Mouse (Mus musculus): ENCODE measurements around the gene Kmt2c. TPM values are rescaled to one million over a fixed set of nuclear protein-coding genes. Genes with fewer than 3 reads are reported as not detected.
A peak's percentile ranks its signal among the peaks of the same experiment; 100 is the strongest.

The Kmt2c gene
- polyA plus RNA-seq, 1 experiment from 2014 or later: 5.6 TPM

DNA sequence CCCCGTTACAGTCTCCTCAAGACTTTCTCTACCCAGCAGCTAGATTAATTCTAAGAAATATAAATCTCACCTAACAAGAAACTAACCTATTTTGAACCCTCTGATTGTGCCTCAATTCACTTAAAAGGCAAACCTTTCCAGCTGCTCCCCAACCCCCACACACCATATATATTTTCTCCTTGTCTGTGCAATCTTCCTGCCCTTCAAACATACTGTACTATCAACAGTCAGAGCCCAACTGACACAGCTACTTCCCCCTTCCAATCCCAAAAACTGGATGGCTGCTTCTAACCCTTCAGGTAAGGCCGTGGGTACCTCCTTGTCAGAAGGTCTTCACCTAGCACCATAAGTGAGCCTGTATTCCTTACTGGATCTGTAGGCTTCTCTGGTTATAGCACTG is 130.2 kb downstream of the Kmt2c start:
- ATAC-seq (ENCODE audit: low read depth): no peak
- H3K27me3 ChIP-seq: no peaks in the 10 kb centered on the region
- WGBS (ENCODE audit: insufficient replicate concordance): 87% methylated on average over 2 of the region's 2 CpGs
- no peaks in the 10 kb centered on the region for H3K4me1 ChIP-seq (replicated peaks)
- H3K9me3 ChIP-seq (replicated peaks): no peaks in the 10 kb centered on the region
- peaks cover 7% of the 10 kb centered on the region for H3K36me3 ChIP-seq
- DNase-seq: no peak
- H3K27ac ChIP-seq: no peak overlapping the region
- no peak overlapping the region for H3K9ac ChIP-seq
- no peak overlapping the region for H3K4me2 ChIP-seq
- H3K4me3 ChIP-seq (replicated peaks): no peak overlapping the region

DNA sequence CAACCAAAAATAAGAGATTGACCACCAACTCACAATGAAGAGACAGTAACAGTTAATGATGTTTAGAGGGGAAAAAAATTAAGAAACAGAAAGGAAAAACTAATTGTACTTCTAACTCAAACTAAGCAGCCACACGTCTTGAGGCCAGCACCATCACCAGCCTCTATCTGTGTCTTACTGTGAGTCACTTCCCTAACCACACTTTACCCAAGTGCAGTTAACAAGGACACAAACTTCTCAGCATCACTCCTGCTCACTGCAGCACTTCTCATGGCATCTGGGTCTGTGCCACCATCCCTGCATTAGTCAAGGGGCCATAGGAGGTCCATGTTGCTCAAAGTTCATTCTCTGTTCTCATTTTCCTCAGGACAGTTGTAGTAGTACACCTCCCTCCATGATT is 131.5 kb downstream of the Kmt2c start:
- H3K9ac ChIP-seq: no peak overlapping the region
- H3K36me3 ChIP-seq: peaks cover 8% of the 10 kb centered on the region
- 61% methylated on average over 1 of the region's 1 CpGs for WGBS (ENCODE audit: insufficient replicate concordance)
- H3K4me1 ChIP-seq (replicated peaks): no peaks in the 10 kb centered on the region
- no peak for ATAC-seq (ENCODE audit: low read depth)
- no peak overlapping the region for H3K27ac ChIP-seq
- H3K9me3 ChIP-seq (replicated peaks): no peaks in the 10 kb centered on the region
- no peaks in the 10 kb centered on the region for H3K27me3 ChIP-seq
- no peak overlapping the region for H3K4me3 ChIP-seq (replicated peaks)
- no peak for DNase-seq
- H3K4me2 ChIP-seq: no peak overlapping the region

DNA sequence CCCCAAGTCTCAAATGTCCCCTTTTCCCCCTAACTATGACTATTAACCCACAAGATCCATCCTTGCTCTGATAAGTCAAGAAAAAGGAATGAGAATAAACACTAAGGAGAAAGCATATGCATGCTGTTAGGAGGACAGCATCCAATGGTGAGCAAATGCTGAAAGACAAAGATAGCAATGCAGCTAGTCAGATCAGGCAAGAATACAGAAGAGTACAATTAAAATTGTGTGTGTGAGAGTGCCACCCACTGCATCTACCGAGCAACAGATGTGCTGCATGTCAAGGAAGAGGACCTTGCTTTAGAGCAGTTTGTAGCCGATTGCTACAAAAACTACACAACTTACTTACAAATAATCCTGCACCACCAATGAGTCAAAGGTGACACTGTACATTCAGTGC is 145.1 kb downstream of the Kmt2c start:
- no peak overlapping the region for H3K4me2 ChIP-seq
- no peak overlapping the region for H3K27ac ChIP-seq
- 83% methylated on average over 2 of the region's 2 CpGs for WGBS (ENCODE audit: insufficient replicate concordance)
- H3K4me3 ChIP-seq (replicated peaks): no peak overlapping the region
- DNase-seq: no peak
- no peak overlapping the region for H3K9ac ChIP-seq
- H3K36me3 ChIP-seq: peaks cover 32% of the 10 kb centered on the region
- no peaks in the 10 kb centered on the region for H3K4me1 ChIP-seq (replicated peaks)
- H3K27me3 ChIP-seq: no peaks in the 10 kb centered on the region
- no peak for ATAC-seq (ENCODE audit: low read depth)
- H3K9me3 ChIP-seq (replicated peaks): no peaks in the 10 kb centered on the region

DNA sequence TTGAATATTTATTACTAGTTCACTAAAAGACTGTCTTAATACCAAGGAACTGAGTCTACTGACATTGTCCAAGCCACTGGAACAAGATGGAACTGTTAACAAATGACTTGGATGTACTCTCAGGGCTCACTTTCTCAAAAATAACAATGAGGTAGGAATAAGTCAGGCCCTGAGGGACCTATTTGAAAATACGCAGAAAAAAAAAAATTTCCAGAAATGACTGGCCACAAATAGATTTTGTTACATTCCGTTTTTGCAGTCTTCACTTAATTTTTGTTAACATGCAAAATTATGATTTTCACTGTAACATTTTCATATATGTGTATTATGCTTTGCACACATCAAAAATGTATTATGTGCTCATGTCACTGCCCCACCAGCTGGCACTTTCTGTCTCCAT is 167.3 kb downstream of the Kmt2c start:
- ATAC-seq (ENCODE audit: low read depth) (no peak), DNase-seq (no peak)
- peaks cover 13% of the 10 kb centered on the region for H3K36me3 ChIP-seq
- H3K4me1 ChIP-seq (replicated peaks): no peaks in the 10 kb centered on the region
- no peak overlapping the region for H3K9ac ChIP-seq
- H3K27me3 ChIP-seq: no peaks in the 10 kb centered on the region
- H3K27ac ChIP-seq: no peak overlapping the region
- H3K4me2 ChIP-seq: no peak overlapping the region
- 79% methylated on average over 2 of the region's 2 CpGs for WGBS (ENCODE audit: insufficient replicate concordance)
- no peak overlapping the region for H3K4me3 ChIP-seq (replicated peaks)
- H3K9me3 ChIP-seq (replicated peaks): no peaks in the 10 kb centered on the region

DNA sequence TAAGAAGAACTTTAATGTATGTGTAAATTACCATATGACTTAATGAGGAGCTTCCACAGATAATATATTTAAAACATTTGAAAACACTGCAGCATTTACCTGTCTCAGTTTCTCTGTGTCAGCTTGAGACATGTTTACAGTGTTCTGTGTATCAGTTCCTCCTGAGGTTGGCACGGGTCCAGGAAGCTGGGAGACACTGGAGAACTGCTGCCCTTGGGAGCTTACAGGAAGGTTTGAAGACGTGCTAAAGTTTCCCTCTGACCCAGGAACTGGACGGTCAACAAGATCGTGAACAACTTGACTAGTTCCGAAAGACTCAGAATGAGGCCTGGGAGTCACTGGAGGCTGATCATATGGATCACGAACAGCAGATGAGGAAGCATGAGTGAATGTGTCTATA is 184.7 kb downstream of the Kmt2c start:
- Histone ChIP-seq H3K9me3 (replicated peaks) (no peaks in the 10 kb centered on the region), H3K4me3 (replicated peaks) (no peak overlapping the region), H3K4me2 (no peak overlapping the region), H3K4me1 (replicated peaks) (peaks cover 10% of the 10 kb centered on the region), H3K36me3 (peaks cover 65% of the 10 kb centered on the region), H3K9ac (no peak overlapping the region), H3K27me3 (no peaks in the 10 kb centered on the region), H3K27ac (no peak overlapping the region)
- no peak for DNase-seq
- no peak for ATAC-seq (ENCODE audit: low read depth)
- 82% methylated on average over 6 of the region's 6 CpGs for WGBS (ENCODE audit: insufficient replicate concordance)

DNA sequence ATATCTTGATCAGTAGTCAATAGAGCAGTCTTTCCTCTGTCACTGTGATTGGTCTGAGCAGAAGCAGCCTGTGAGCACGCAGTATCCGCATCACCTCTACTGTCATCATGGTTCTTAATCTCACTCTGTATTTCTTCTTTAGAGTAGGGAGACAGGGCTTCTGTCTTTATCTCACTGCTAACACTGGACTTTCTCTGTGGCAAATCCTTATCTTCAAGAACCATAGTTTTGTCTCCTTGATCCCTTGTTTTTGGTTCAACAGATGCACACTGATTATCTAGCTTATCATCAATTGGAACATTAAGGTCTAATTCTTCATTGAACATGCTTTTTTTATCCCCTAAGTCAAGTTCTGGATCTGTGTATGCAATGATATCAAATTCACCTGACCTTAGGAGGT is 188.4 kb downstream of the Kmt2c start:
- peak; percentile 73 for ATAC-seq (ENCODE audit: low read depth)
- no peak for DNase-seq
- no peak overlapping the region for H3K4me3 ChIP-seq (replicated peaks)

DNA sequence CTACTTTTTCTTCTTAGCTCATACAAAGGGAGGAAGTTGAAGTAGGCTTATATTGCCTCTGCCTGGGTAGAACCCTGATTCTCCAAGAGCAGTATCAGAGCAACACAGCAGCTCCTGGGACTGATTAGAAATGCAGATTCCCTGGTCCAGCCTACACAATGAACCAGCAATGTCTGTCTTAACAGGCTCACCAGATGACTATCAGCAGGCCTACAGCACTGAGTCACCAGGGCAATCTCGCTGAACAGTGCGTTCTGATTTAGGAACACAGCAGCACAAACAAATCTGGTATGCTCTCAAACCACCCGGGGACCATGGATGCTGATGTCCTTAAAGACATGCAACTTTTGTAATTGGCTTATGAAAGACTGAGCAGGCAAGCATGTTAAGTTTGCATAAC is 201.8 kb downstream of the Kmt2c start:
- no peak overlapping the region for H3K4me2 ChIP-seq
- no peak overlapping the region for H3K9ac ChIP-seq
- no peaks in the 10 kb centered on the region for H3K9me3 ChIP-seq (replicated peaks)
- no peaks in the 10 kb centered on the region for H3K27me3 ChIP-seq
- no peak overlapping the region for H3K27ac ChIP-seq
- DNase-seq: no peak
- WGBS (ENCODE audit: insufficient replicate concordance): 54% methylated on average over 3 of the region's 3 CpGs
- no peak for ATAC-seq (ENCODE audit: low read depth)
- no peaks in the 10 kb centered on the region for H3K4me1 ChIP-seq (replicated peaks)
- H3K36me3 ChIP-seq: peaks cover 42% of the 10 kb centered on the region
- H3K4me3 ChIP-seq (replicated peaks): no peak overlapping the region

More for the DNA sequence above, 188.4 kb downstream of the Kmt2c start:
- no peaks in the 10 kb centered on the region for H3K9me3 ChIP-seq (replicated peaks)
- H3K36me3 ChIP-seq: peaks cover 54% of the 10 kb centered on the region
- no peak overlapping the region for H3K27ac ChIP-seq
- WGBS (ENCODE audit: insufficient replicate concordance): 59% methylated on average over 2 of the region's 2 CpGs
- no peak overlapping the region for H3K4me2 ChIP-seq
- no peaks in the 10 kb centered on the region for H3K27me3 ChIP-seq
- H3K4me1 ChIP-seq (replicated peaks): peaks cover 10% of the 10 kb centered on the region
- no peak overlapping the region for H3K9ac ChIP-seq

DNA sequence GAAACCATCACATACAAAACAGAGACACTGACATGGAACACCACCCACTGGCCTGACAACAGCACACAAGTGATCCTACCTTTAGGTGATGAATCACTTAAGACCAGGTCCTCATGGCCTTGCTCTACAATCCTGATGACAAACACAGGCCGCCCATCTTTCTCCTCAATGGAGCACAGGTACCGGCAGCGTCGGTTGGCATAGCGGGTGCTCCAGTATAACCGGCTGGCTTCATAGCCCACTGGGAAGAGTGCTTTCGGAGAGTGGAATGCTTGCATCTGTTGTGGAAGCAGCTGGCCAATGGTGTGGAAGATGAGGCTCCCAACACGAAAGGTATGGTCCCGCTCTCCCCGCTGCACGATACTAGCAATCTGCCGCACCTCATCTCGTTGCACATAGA is 214.6 kb downstream of the Kmt2c start:
- Histone ChIP-seq H3K9ac (no peak overlapping the region), H3K4me1 (replicated peaks) (no peaks in the 10 kb centered on the region), H3K27ac (no peak overlapping the region), H3K36me3 (peaks cover 82% of the 10 kb centered on the region), H3K4me2 (no peak overlapping the region), H3K27me3 (no peaks in the 10 kb centered on the region), H3K9me3 (replicated peaks) (no peaks in the 10 kb centered on the region), H3K4me3 (replicated peaks) (no peak overlapping the region)
- DNase-seq (no peak), ATAC-seq (ENCODE audit: low read depth) (no peak)
- WGBS (ENCODE audit: insufficient replicate concordance): 93% methylated on average over 13 of the region's 13 CpGs

DNA sequence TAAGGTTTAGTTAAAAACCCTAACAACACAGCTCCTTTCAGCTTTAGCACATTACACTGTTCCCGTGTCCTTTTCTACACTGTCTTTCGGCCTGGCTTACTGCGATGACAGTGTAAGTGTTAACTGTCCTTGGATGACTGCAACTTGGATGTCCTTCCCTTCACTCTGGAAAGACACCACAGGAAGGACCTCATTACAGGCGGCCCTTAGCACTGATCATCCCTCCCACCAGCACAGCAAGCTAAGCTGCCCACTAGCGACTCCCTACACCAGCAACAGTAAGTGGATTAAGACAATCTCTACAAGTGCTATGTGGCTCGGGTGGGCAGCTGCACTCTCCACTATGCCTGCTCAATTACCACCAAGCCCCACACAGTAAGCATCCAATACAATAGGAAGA is 222.2 kb downstream of the Kmt2c start:
- WGBS (ENCODE audit: insufficient replicate concordance): 83% methylated on average over 6 of the region's 6 CpGs
- Histone ChIP-seq H3K27me3 (no peaks in the 10 kb centered on the region), H3K27ac (no peak overlapping the region), H3K9ac (no peak overlapping the region), H3K4me2 (no peak overlapping the region), H3K36me3 (peaks cover 62% of the 10 kb centered on the region), H3K9me3 (replicated peaks) (no peaks in the 10 kb centered on the region), H3K4me1 (replicated peaks) (no peaks in the 10 kb centered on the region), H3K4me3 (replicated peaks) (no peak overlapping the region)
- ATAC-seq (ENCODE audit: low read depth) (no peak), DNase-seq (no peak)

DNA sequence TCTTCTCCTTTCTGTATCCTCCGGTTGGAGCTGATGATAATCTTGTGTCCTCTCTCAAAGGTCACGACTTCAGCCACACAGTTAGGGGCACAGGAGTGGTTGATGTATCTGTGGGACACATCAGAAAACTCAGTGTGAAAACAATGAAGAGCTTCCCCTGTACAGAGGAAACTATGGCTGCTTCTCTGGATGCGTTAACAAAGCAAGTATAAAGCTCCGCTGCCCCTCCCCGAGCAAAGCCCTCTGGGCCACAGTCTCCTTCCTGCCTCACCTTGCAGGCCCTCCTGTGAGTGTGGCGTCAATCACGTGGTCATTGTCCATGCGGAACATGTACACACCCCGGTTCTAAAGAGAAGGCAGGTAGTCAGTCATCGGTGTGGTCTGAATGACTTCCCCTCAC is 223.0 kb downstream of the Kmt2c start:
- ATAC-seq (ENCODE audit: low read depth): no peak
- H3K4me1 ChIP-seq (replicated peaks): no peaks in the 10 kb centered on the region
- WGBS (ENCODE audit: insufficient replicate concordance): 82% methylated on average over 10 of the region's 10 CpGs

DNA sequence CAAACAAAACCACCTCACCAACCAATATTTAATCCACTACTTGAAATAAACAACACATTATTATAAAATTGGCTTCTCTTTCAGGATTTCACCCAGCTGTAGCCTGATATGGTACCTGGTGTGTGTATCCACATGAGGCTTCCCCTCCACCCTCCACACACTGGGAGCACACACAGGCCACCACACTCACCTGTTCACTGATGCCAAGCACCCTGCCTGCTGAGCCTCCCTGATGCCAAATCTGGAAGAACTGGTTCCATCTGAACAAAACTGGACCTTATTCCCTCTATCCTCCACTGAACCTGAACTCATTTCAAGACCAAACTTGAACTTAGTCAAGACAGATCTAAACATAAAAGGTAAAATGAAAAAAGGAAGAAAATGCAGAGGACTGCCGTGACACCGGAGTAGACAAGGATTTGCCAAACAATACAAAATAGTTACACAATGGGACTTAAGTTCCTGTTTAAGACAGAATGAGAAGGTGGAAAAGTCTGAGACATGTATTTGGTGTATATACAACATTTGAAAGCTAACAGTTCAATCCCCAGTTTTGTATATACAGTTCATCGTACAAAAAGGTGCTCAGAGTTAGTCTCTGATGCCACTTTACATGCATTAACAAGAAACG is 230.2 kb downstream of the Kmt2c start:
- 85% methylated on average over 4 of the region's 4 CpGs for WGBS (ENCODE audit: insufficient replicate concordance)
- no peaks in the 10 kb centered on the region for H3K27me3 ChIP-seq
- no peak overlapping the region for H3K9ac ChIP-seq
- H3K36me3 ChIP-seq: peaks cover 20% of the 10 kb centered on the region
- H3K27ac ChIP-seq: no peak overlapping the region
- no peak for ATAC-seq (ENCODE audit: low read depth)
- H3K4me2 ChIP-seq: no peak overlapping the region
- no peaks in the 10 kb centered on the region for H3K9me3 ChIP-seq (replicated peaks)
- H3K4me1 ChIP-seq (replicated peaks): no peaks in the 10 kb centered on the region
- H3K4me3 ChIP-seq (replicated peaks): no peak overlapping the region
- no peak for DNase-seq

More for the DNA sequence above, 223.0 kb downstream of the Kmt2c start:
- H3K27me3 ChIP-seq: no peaks in the 10 kb centered on the region
- no peak overlapping the region for H3K9ac ChIP-seq
- H3K4me3 ChIP-seq (replicated peaks): no peak overlapping the region
- no peak overlapping the region for H3K27ac ChIP-seq
- H3K9me3 ChIP-seq (replicated peaks): no peaks in the 10 kb centered on the region
- no peak for DNase-seq
- H3K36me3 ChIP-seq: peaks cover 60% of the 10 kb centered on the region
- H3K4me2 ChIP-seq: no peak overlapping the region

DNA sequence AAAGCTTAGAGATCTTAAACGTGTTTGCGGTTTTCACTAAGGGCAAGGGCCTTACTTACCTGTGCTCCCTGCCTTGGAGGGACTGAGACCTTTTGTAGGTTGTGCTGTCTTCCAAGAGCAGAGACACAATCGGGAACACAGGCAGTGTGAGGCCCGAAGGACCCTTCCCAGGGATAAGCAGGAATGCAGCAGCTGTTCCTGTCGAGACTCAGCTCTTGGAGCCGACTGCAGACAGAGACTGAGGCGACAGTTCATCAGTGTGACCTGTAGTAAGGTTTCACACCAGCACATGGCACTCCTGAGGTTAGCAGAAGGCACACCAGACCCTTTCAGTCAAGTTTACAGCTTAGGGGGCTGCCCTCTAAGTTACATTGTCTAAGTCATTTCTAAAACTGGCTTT is 236.3 kb downstream of the Kmt2c start:
- Histone ChIP-seq H3K27me3 (no peaks in the 10 kb centered on the region), H3K36me3 (peaks cover 3% of the 10 kb centered on the region; the same call in 1 of the 2 replicates), H3K4me1 (replicated peaks) (no peaks in the 10 kb centered on the region), H3K9me3 (replicated peaks) (no peaks in the 10 kb centered on the region), H3K27ac (no peak overlapping the region), H3K4me3 (replicated peaks) (no peak overlapping the region), H3K9ac (no peak overlapping the region), H3K4me2 (no peak overlapping the region)
- DNase-seq: no peak
- 69% methylated on average over 7 of the region's 7 CpGs for WGBS (ENCODE audit: insufficient replicate concordance)
- ATAC-seq (ENCODE audit: low read depth): no peak
